ENCODE assay signal across 18 mouse cellular contexts in genomic region chr12:84824203-84824602, GRCm38 (mm10). TPM values are rescaled to one million over a fixed set of nuclear protein-coding genes. Genes with fewer than 3 reads are reported as not detected.
DNase-seq lines count a peak whose midpoint lies in the region; ATAC-seq and TF ChIP-seq lines count a peak whose summit lies in the region.
"Had no signal": no experiment of that assay in that cellular context is flagged by ENCODE, and none has a peak within 500 bp of the region (broad histone marks: within the 10 kb centered on the region; RNA-seq: fewer than 3 reads in every experiment).

No protein-coding gene starts in this region.

- no peak overlapping the region for H3K9ac ChIP-seq in hindbrain, embryonic 16.5 days (ENCODE audit: low read depth, low read length)
- H3K9ac ChIP-seq in hindbrain, embryonic 12.5 days, result no peak overlapping the region
- H3K9ac ChIP-seq in lung, postnatal 0 days (replicated peaks; ENCODE audit: low read depth), result no peak overlapping the region
- H3K9ac ChIP-seq: forebrain, embryonic 12.5 days; heart, embryonic 12.5 days; intestine, embryonic 15.5 days had no signal

- H3K9me3 ChIP-seq in hindbrain, embryonic 16.5 days (ENCODE audit: control insufficient read depth, low read length), result no peaks in the 10 kb centered on the region
- no peaks in the 10 kb centered on the region for H3K9me3 ChIP-seq in hindbrain, embryonic 12.5 days (replicated peaks)
- H3K9me3 ChIP-seq in lung, postnatal 0 days (ENCODE audit: low read length), result no peaks in the 10 kb centered on the region
- H3K9me3 ChIP-seq: forebrain, embryonic 12.5 days; heart, embryonic 12.5 days; hindbrain, embryonic 10.5 days; intestine, embryonic 15.5 days had no signal

- no peaks in the 10 kb centered on the region for H3K4me1 ChIP-seq in hindbrain, embryonic 16.5 days (ENCODE audit: control insufficient read depth, insufficient read depth, low read depth, low read length)
- H3K4me1 ChIP-seq in hindbrain, embryonic 12.5 days, result no peaks in the 10 kb centered on the region
- peaks cover 7% of the 10 kb centered on the region; the same call in 1 of the 2 replicates for H3K4me1 ChIP-seq in lung, postnatal 0 days (ENCODE audit: insufficient read depth, low read depth, low read length)
- H3K4me1 ChIP-seq: forebrain, embryonic 12.5 days; intestine, embryonic 15.5 days had no signal

- ATAC-seq in hindbrain, embryonic 16.5 days, result peak; percentile 17; the same call in 1 of the 2 replicates
- ATAC-seq in hindbrain, embryonic 12.5 days (ENCODE audit: low FRiP score), result no peak
- ATAC-seq in lung, postnatal 0 days, result no peak
- ATAC-seq: activated CD4-positive, CD25-positive, alpha-beta regulatory T cell, adult 4 months; forebrain, embryonic 16.5 days; intestine, embryonic 15.5 days; Patski had no signal

- no peak overlapping the region for H3K4me2 ChIP-seq in hindbrain, embryonic 16.5 days (ENCODE audit: low read length)
- H3K4me2 ChIP-seq in hindbrain, embryonic 12.5 days (replicated peaks), result no peak overlapping the region
- H3K4me2 ChIP-seq in lung, postnatal 0 days (replicated peaks; ENCODE audit: low read depth, low read length), result no peak overlapping the region
- H3K4me2 ChIP-seq: forebrain, embryonic 12.5 days; heart, embryonic 12.5 days; intestine, embryonic 15.5 days had no signal

- no peaks in the 10 kb centered on the region for H3K36me3 ChIP-seq in hindbrain, embryonic 16.5 days (ENCODE audit: control insufficient read depth, insufficient read depth, low read length)
- H3K36me3 ChIP-seq in hindbrain, embryonic 12.5 days, result no peaks in the 10 kb centered on the region
- H3K36me3 ChIP-seq in lung, postnatal 0 days (ENCODE audit: insufficient read depth, low read length), result no peaks in the 10 kb centered on the region
- H3K36me3 ChIP-seq: forebrain, embryonic 12.5 days; heart, embryonic 12.5 days; hindbrain, embryonic 10.5 days; intestine, embryonic 15.5 days had no signal

- no peak for TF ChIP-seq EP300 in lung, postnatal 0 days (IDR thresholded peaks at IDR 0.05)

- no peak for DNase-seq in lung, postnatal 0 days (ENCODE audit: low spot score)
- no peak for DNase-seq in lung, postnatal 4 days
- DNase-seq in gonadal fat pad, adult 2 months (ENCODE audit: low read depth), result peak; percentile 63
- no peak for DNase-seq in adrenal gland, adult (ENCODE audit: inconsistent age in 2 of 2, low spot score in 1 of 2)
- DNase-seq: adrenal gland, adult 2 months; cerebellum, adult 11-12 months; cerebellum, adult 9-10 months; cerebellum, postnatal 25 days; gastrocnemius, postnatal 14 days had no signal

- no peak overlapping the region for H3K4me3 ChIP-seq in hindbrain, embryonic 16.5 days (ENCODE audit: low read length)
- no peak overlapping the region for H3K4me3 ChIP-seq in hindbrain, embryonic 12.5 days
- H3K4me3 ChIP-seq in lung, postnatal 0 days (ENCODE audit: low read depth, low read length), result no peak overlapping the region
- H3K4me3 ChIP-seq: forebrain, embryonic 12.5 days; heart, embryonic 12.5 days; hindbrain, embryonic 10.5 days; intestine, embryonic 15.5 days had no signal

- 49% methylated on average over 5 of the region's 5 CpGs for WGBS in hindbrain, embryonic 16.5 days
- 70% methylated on average over 5 of the region's 5 CpGs for WGBS in hindbrain, embryonic 12.5 days
- WGBS in lung, postnatal 0 days, result 53% methylated on average over 5 of the region's 5 CpGs

- no peak overlapping the region for H3K27ac ChIP-seq in hindbrain, embryonic 16.5 days (ENCODE audit: low read depth, low read length)
- no peak overlapping the region for H3K27ac ChIP-seq in hindbrain, embryonic 12.5 days
- 0 out of 2 replicates have a peak overlapping the region, but pooled peaks have one; percentile 26 for H3K27ac ChIP-seq in lung, postnatal 0 days (ENCODE audit: low read length)
- H3K27ac ChIP-seq: forebrain, embryonic 12.5 days; hindbrain, embryonic 10.5 days; intestine, embryonic 15.5 days had no signal

- H3K27me3 ChIP-seq in hindbrain, embryonic 16.5 days (replicated peaks; ENCODE audit: control insufficient read depth, insufficient read depth, low read length), result no peaks in the 10 kb centered on the region
- no peaks in the 10 kb centered on the region for H3K27me3 ChIP-seq in hindbrain, embryonic 12.5 days
- H3K27me3 ChIP-seq in lung, postnatal 0 days (replicated peaks; ENCODE audit: insufficient read depth, low read length), result no peaks in the 10 kb centered on the region
- H3K27me3 ChIP-seq: forebrain, embryonic 12.5 days; intestine, embryonic 15.5 days; Patski had no signal

- TF ChIP-seq CTCF in lung, postnatal 0 days (IDR thresholded peaks at IDR 0.05), result no peak

RNA-seq across cellular contexts. Expression of gene Isca2, which starts 51.2 kb away (rescaled TPM):
- polyA plus RNA-seq in hindbrain, embryonic 16.5 days (2015; fragmentation: Nextera tagmentation; extraction: Ambion mirVana), result 140 and 142 TPM in 2 replicates
- 135 and 147 TPM in 2 replicates for polyA plus RNA-seq in hindbrain, embryonic 12.5 days (2016; fragmentation: Nextera tagmentation; extraction: Ambion mirVana)
- 103 and 105 TPM in 2 replicates for polyA plus RNA-seq in lung, postnatal 0 days (2015; fragmentation: Nextera tagmentation; extraction: Ambion mirVana)
- 82.4 and 118 TPM in 2 replicates for polyA plus RNA-seq in gonadal fat pad, adult 2 months (2012; rRNA removed)

RNA-seq across cellular contexts. Expression of gene Npc2, which starts 51.3 kb away (rescaled TPM):
- polyA plus RNA-seq in hindbrain, embryonic 16.5 days (2015; fragmentation: Nextera tagmentation; extraction: Ambion mirVana), result 57.6 and 59.6 TPM in 2 replicates
- polyA plus RNA-seq in hindbrain, embryonic 12.5 days (2016; fragmentation: Nextera tagmentation; extraction: Ambion mirVana), result 78.8 and 79.5 TPM in 2 replicates
- 523 and 558 TPM in 2 replicates for polyA plus RNA-seq in lung, postnatal 0 days (2015; fragmentation: Nextera tagmentation; extraction: Ambion mirVana)
- 1,124 and 1,189 TPM in 2 replicates for polyA plus RNA-seq in gonadal fat pad, adult 2 months (2012; rRNA removed)

RNA-seq across cellular contexts. Expression of gene Ltbp2, which starts 52.1 kb away (rescaled TPM):
- 0.20 and 0.31 TPM in 2 replicates for polyA plus RNA-seq in hindbrain, embryonic 16.5 days (2015; fragmentation: Nextera tagmentation; extraction: Ambion mirVana)
- 0.45 and 0.47 TPM in 2 replicates for polyA plus RNA-seq in hindbrain, embryonic 12.5 days (2016; fragmentation: Nextera tagmentation; extraction: Ambion mirVana)
- polyA plus RNA-seq in lung, postnatal 0 days (2015; fragmentation: Nextera tagmentation; extraction: Ambion mirVana), result 22.4 and 25.7 TPM in 2 replicates
- 35.6 and 37.9 TPM in 2 replicates for polyA plus RNA-seq in gonadal fat pad, adult 2 months (2012; rRNA removed)
- polyA plus RNA-seq: activated CD4-positive, CD25-positive, alpha-beta regulatory T cell, adult 4 months had no signal

Comparison
In these comparisons a context has a peak if more than half of its experiments do, and no peak if none do; other contexts are left out.
1. RNA of gene Ltbp2, which starts 52.1 kb away (polyA plus RNA-seq): 35.6 to 37.9 TPM in gonadal fat pad, adult 2 months and 22.4 to 25.7 TPM in lung, postnatal 0 days; 0.45 to 0.47 TPM in hindbrain, embryonic 12.5 days and 0.20 to 0.31 TPM in hindbrain, embryonic 16.5 days; every median in the first group is over 10 times any median in the second.